Mouse (Mus musculus) natural killer cell, adult 2 months (primary cell): ENCODE data around the gene Gm5128.
"Not testable (repeated sequence)": the region's sequence is repeated elsewhere in the genome, so short reads cannot be mapped to it uniquely, and the experiment has no call there.

Experiments
- DNase-seq, 2 experiments: peaks; one replicate each; pipeline ENCODE4 v3.0.0; 2022; ENCODE audit warnings: low spot score in 2 of 2

The Gm5128 gene

DNA sequence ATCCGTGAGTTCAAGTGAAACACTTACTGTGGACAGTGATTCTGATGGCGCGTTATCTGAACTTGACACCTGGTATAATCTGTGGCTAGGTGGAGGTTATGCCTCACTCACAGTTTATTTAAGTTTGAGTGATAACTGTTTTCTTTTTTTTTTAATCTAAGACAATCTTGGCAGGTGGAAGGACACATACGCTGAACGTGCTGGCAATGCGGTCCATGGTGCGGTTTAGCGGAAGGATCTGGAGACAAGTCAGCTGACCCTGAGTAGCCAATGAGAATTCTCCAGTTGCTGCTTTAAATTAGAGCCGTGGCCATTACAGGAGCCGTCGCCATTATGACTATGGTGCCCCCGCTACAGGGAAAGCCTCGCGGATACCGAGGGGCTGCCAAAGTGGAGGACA, at the start of gene Gm5128:
Gene Gm5128 (plus strand): TSS at position 301 of the 400 bp plus-strand sequence.
- DNase-seq = not testable (repeated sequence)

DNA sequence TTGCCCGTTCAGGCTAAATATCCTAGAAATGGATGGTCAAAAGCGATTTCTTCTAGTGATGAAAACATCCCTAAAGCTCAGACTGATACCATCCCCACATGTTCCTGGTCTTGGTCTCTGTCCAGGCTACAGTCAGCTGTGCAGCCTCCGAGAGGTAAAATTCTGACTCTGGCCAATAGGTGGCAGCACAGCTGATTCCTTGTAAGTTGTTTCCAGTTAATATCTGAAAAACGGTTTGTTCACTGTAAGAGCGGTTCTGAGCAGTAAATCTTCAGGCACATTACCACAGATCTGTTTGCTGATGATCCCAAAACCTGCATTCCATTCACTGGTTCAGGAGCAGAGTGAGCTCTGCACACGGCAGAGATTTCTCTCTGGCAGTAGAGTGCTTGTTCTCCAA, 12.4 kb upstream of the Gm5128 start:
- not testable (repeated sequence) for DNase-seq

DNA sequence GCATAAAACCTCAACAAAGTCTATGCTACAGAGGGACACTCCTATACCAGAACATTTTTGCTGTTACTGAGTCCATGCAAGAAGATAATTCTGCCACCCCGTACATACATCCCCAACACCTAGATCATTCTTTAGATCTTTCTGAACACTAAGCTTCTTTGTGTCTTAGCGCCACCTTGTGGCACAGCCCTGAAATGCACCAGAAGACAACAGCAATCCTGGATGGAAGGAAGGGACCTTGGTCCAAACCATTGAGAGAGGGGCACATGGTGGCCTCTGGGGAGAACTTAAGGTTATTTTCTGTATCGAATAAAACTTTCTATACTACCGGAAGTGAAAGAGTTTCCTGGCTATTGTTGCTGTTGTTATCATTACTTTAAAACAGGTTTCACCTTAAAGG, 11.1 kb upstream of the Gm5128 start:
- DNase-seq = not testable (repeated sequence)

DNA sequence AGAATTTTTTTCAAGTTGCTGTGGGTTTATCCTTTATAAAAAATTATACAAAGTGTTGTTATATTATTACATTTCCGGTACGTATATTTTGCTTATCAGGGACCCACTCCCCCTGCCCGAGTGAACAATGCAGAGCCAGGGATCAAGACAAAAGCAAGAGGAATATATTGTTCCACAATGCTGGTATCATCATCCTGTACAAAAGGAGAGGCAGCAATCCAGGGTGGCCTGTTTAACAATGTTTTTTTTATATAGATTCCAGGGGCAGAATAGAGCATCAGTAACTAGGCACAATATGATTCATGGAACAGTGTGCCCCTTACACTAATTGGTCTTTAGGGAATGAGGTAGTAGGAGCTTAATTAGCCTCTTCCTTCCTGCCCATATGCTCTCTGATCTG, 30.5 kb downstream of the Gm5128 start:
- DNase-seq = not testable (repeated sequence)

DNA sequence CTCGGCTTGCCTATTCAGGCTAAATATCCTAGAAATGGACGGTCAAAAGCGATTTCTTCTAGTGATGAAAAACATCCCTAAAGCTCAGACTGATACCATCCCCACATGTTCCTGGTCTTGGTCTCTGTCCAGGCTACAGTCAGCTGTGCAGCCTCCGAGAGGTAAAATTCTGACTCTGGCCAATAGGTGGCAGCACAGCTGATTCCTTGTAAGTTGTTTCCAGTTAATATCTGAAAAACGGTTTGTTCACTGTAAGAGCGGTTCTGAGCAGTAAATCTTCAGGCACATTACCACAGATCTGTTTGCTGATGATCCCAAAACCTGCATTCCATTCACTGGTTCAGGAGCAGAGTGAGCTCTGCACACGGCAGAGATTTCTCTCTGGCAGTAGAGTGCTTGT, 48.1 kb downstream of the Gm5128 start:
- not testable (repeated sequence) for DNase-seq

DNA sequence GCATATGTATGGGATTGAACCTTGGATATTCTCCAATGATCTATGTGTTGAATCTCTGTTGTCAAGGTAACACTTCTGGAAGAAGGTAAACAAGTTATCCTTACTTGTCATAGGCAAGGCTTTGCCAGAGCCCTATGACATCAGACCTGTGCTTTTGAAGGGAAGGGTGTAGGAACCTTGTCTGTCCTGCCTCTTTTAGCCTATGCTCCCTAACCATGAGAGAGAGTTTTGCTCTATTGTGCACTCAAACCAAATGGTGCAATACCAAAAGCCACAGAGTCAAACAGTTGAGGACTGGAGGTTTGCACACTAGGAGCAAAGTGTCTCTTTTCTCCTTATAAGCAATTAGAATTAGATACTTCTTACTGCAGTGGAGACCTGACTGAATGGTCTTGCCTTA, 48.7 kb downstream of the Gm5128 start:
- DNase-seq = not testable (repeated sequence)

DNA sequence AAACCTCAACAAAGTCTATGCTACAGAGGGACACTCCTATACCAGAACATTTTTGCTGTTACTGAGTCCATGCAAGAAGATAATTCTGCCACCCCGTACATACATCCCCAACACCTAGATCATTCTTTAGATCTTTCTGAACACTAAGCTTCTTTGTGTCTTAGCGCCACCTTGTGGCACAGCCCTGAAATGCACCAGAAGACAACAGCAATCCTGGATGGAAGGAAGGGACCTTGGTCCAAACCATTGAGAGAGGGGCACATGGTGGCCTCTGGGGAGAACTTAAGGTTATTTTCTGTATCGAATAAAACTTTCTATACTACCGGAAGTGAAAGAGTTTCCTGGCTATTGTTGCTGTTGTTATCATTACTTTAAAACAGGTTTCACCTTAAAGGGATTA, 49.4 kb downstream of the Gm5128 start:
- DNase-seq = not testable (repeated sequence)
